Mouse (Mus musculus) kidney, adult 2 months (tissue): ENCODE data around the gene Atp5b. TPM values are rescaled to one million over a fixed set of nuclear protein-coding genes. Genes with fewer than 3 reads are reported as not detected.
"Not testable (repeated sequence)": the region's sequence is repeated elsewhere in the genome, so short reads cannot be mapped to it uniquely, and the experiment has no call there.

Experiments
- DNase-seq: peaks from one replicate; pipeline ENCODE4 v3.0.0; 2021
- H3K27ac ChIP-seq: fragments of 200-500 bp; 2 replicates; pipeline ENCODE4 v1.5.1; 2012; ENCODE audit warnings: low read depth, low read length, control low read depth, inconsistent platforms; ENCODE audit not compliant: insufficient read depth
- H3K27me3 ChIP-seq: fragments of 200-500 bp; replicated peaks from 2 replicates; pipeline ENCODE4 v1.6.1; 2012; ENCODE audit warnings: mild to moderate bottlenecking, moderate library complexity, low read length, inconsistent platforms; ENCODE audit not compliant: control insufficient read depth, insufficient read depth
- H3K36me3 ChIP-seq: fragments of 200-500 bp; 2 replicates; pipeline ENCODE4 v1.6.1; 2012; ENCODE audit warnings: mild to moderate bottlenecking, moderate library complexity, low read length, inconsistent platforms; ENCODE audit not compliant: control insufficient read depth, insufficient read depth
- H3K4me1 ChIP-seq: fragments of 200-500 bp; 2 replicates; pipeline ENCODE4 v1.6.1; 2011; ENCODE audit warnings: low read length; ENCODE audit not compliant: control insufficient read depth, insufficient read depth
- H3K4me3 ChIP-seq: fragments of 200-500 bp; 2 replicates; pipeline ENCODE4 v1.5.1; 2011; ENCODE audit warnings: mild to moderate bottlenecking, low read depth, low read length, control low read depth; ENCODE audit not compliant: insufficient read depth
- CTCF ChIP-seq: fragments of 200-500 bp; conservative IDR thresholded peaks from 2 replicates; pipeline ENCODE4 v1.5.1; 2011; ENCODE audit warnings: low read depth, mild to moderate bottlenecking, control low read depth, low read length, moderate library complexity, mixed read lengths; ENCODE audit not compliant: insufficient read depth, insufficient read length
- POLR2A ChIP-seq: fragments of 200-500 bp; IDR thresholded peaks from one replicate; pipeline ENCODE4 v1.6.1; 2011; ENCODE audit warnings: low read depth, low read length, control low read depth
- WGBS: fragments of 180-500 bp; shearing (Covaris S2); methylation state at CpG from one replicate; pipeline ENCODE4 v1.1.7; 2018; 5-methylcytosine and 5-hydroxymethylcytosine counted together
- polyA plus RNA-seq: library from polyadenylated mRNA; depleted of rRNA; stranded (reverse); fragments of >200 nt; gene quantifications from 2 replicates; pipeline ENCODE4 v1.2.3, GENCODE M21; 2012

The Atp5b gene
- polyA plus RNA-seq, 1 experiment, result 4,550 TPM

GRCm38 (mm10) chr10:128080496-128080895 lies 2.6 kb upstream of the Atp5b start:
- TF ChIP-seq CTCF (peak; percentile 16; the same call in 1 of the 2 replicates), POLR2A (no peak)
- no peaks in the 10 kb centered on the region for H3K27me3 ChIP-seq
- no peak overlapping the region for H3K27ac ChIP-seq
- H3K36me3 ChIP-seq, result peaks cover 12% of the 10 kb centered on the region
- DNase-seq, result peak; percentile 57
- H3K4me1 ChIP-seq, result peaks cover 11% of the 10 kb centered on the region; the same call in 1 of the 2 replicates
- WGBS, result 62% methylated on average over 1 of the region's 1 CpGs
- no peak overlapping the region for H3K4me3 ChIP-seq

GRCm38 (mm10) chr10:128081807-128082476 lies 1.1 kb upstream of the Atp5b start:
- Histone ChIP-seq H3K27ac (peak overlapping the region; percentile 96), H3K36me3 (peaks cover 22% of the 10 kb centered on the region), H3K4me3 (peak overlapping the region; percentile 65), H3K27me3 (no peaks in the 10 kb centered on the region), H3K4me1 (peaks cover 19% of the 10 kb centered on the region; the same call in 1 of the 2 replicates)
- peak; percentile 43 for DNase-seq
- WGBS, result 30% methylated on average over 6 of the region's 6 CpGs
- TF ChIP-seq POLR2A, result no peak
- no peak for TF ChIP-seq CTCF

DNA sequence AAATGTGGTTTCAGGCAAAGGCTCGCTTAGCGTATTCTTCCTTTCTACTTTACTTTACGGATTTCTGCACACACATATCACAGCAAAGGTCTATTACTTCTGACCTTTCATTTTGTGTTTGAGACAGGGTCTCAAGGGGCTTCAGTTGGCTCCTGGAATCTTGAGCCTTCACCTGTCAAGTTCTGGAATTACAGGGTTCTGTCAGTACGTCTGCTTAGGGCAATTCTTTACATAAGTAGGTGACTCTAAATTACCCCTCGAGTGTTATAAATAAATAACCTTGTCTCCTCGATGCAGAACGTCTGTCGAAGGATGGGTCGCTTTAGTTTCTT lies 630 bp upstream of the Atp5b start:
- TF ChIP-seq POLR2A (no peak), CTCF (no peak)
- peak overlapping the region; percentile 65 for H3K4me3 ChIP-seq
- peaks cover 19% of the 10 kb centered on the region; the same call in 1 of the 2 replicates for H3K4me1 ChIP-seq
- H3K36me3 ChIP-seq, result peaks cover 24% of the 10 kb centered on the region
- DNase-seq, result no peak
- peak overlapping the region; percentile 96 for H3K27ac ChIP-seq
- H3K27me3 ChIP-seq, result no peaks in the 10 kb centered on the region
- 4% methylated on average over 9 of the region's 9 CpGs for WGBS

GRCm38 (mm10) chr10:128083688-128084087 lies 615 bp downstream of the Atp5b start:
- peaks cover 33% of the 10 kb centered on the region for H3K36me3 ChIP-seq
- peaks cover 19% of the 10 kb centered on the region; the same call in 1 of the 2 replicates for H3K4me1 ChIP-seq
- no peaks in the 10 kb centered on the region for H3K27me3 ChIP-seq
- no peak for DNase-seq
- peak overlapping the region; percentile 93 for H3K4me3 ChIP-seq
- under 1% methylated on average over 22 of the region's 22 CpGs for WGBS
- no peak for TF ChIP-seq CTCF
- no peak for TF ChIP-seq POLR2A
- peak overlapping the region; percentile 99 for H3K27ac ChIP-seq

GRCm38 (mm10) chr10:128084160-128084559 lies 1.1 kb downstream of the Atp5b start:
- H3K4me3 ChIP-seq, result peak overlapping the region; percentile 93
- peak overlapping the region; percentile 99 for H3K27ac ChIP-seq
- TF ChIP-seq CTCF (no peak), POLR2A (no peak)
- DNase-seq, result peak; percentile 37
- peaks cover 36% of the 10 kb centered on the region for H3K36me3 ChIP-seq
- H3K4me1 ChIP-seq, result peaks cover 19% of the 10 kb centered on the region; the same call in 1 of the 2 replicates
- no peaks in the 10 kb centered on the region for H3K27me3 ChIP-seq
- WGBS, result 1% methylated on average over 3 of the region's 3 CpGs

DNA sequence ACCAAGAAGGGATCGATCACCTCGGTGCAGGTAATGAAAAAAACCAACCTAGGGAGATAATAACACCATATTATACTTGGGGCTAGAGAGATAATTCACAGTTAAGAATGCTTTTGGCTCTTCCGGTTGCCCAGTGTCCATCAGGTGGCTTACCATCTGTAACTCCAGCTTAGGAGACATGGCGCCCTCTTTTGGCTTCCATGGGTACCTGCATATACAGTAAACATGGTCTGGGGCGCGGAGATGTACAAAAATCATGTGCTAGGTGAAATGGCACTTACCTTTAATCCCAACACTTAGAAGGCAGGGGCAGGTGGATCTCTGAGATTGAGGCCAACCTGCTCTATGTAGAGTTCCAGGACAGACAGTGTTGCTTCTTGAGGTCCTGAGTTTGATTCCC lies 3.3 kb downstream of the Atp5b start:
- no peak overlapping the region for H3K4me3 ChIP-seq
- no peaks in the 10 kb centered on the region for H3K27me3 ChIP-seq
- WGBS, result 59% methylated on average over 6 of the region's 6 CpGs
- peaks cover 43% of the 10 kb centered on the region for H3K36me3 ChIP-seq
- no peak for TF ChIP-seq POLR2A
- peak; percentile 51 for TF ChIP-seq CTCF
- peak; percentile 48 for DNase-seq
- H3K4me1 ChIP-seq, result peaks cover 26% of the 10 kb centered on the region; the same call in 1 of the 2 replicates
- H3K27ac ChIP-seq, result no peak overlapping the region

GRCm38 (mm10) chr10:128087216-128087615 lies 4.1 kb downstream of the Atp5b start:
- Histone ChIP-seq H3K36me3 (peaks cover 43% of the 10 kb centered on the region), H3K4me1 (peaks cover 23% of the 10 kb centered on the region; the same call in 1 of the 2 replicates)
- not testable (repeated sequence) for H3K27me3 ChIP-seq, H3K4me3 ChIP-seq, H3K27ac ChIP-seq, DNase-seq
- 25% methylated on average over 2 of the region's 2 CpGs for WGBS
